Mouse (Mus musculus) midbrain, embryonic 10.5 days (tissue): ENCODE data around the gene Rbm10. TPM values are rescaled to one million over a fixed set of nuclear protein-coding genes. Genes with fewer than 3 reads are reported as not detected.
A peak's percentile ranks its signal among the peaks of the same experiment; 100 is the strongest.

Source experiments
- DNase-seq: peaks from one replicate; pipeline ENCODE4 v3.0.0-alpha.2; 2017; ENCODE audit warnings: low spot score
- H3K27ac ChIP-seq: fragments of 300-500 bp; sonication (generic); replicated peaks from 2 replicates; pipeline ENCODE4 v1.5.1; 2016; ENCODE audit warnings: mild to moderate bottlenecking
- H3K27me3 ChIP-seq: fragments of 300-500 bp; sonication (generic); 2 replicates; pipeline ENCODE4 v1.6.1; 2016; ENCODE audit warnings: low read depth, mild to moderate bottlenecking; ENCODE audit not compliant: poor library complexity, severe bottlenecking
- H3K36me3 ChIP-seq: fragments of 300-500 bp; sonication (generic); 2 replicates; pipeline ENCODE4 v1.6.1; 2016; ENCODE audit warnings: mild to moderate bottlenecking, moderate library complexity
- H3K4me1 ChIP-seq: fragments of 300-500 bp; sonication (generic); 2 replicates; pipeline ENCODE4 v1.6.1; 2016
- H3K4me3 ChIP-seq: fragments of 300-500 bp; sonication (generic); 2 replicates; pipeline ENCODE4 v1.5.1; 2016; ENCODE audit warnings: mild to moderate bottlenecking, moderate library complexity
- H3K9me3 ChIP-seq: fragments of 300-500 bp; sonication (generic); replicated peaks from 2 replicates; pipeline ENCODE4 v1.6.1; 2016; ENCODE audit warnings: mild to moderate bottlenecking
- WGBS: fragments of 180-500 bp; shearing (Covaris S2); methylation state at CpG from one replicate; pipeline ENCODE4 v1.1.7; 2016; 5-methylcytosine and 5-hydroxymethylcytosine counted together
- polyA plus RNA-seq: library from polyadenylated mRNA; unstranded; fragments of >200 nt; fragmentation: Nextera tagmentation; extraction: Ambion mirVana; gene quantifications from 2 replicates; pipeline ENCODE4 v1.2.1, GENCODE M21; 2016

Gene Rbm10
- polyA plus RNA-seq = 104 and 107 TPM in 2 replicates

DNA sequence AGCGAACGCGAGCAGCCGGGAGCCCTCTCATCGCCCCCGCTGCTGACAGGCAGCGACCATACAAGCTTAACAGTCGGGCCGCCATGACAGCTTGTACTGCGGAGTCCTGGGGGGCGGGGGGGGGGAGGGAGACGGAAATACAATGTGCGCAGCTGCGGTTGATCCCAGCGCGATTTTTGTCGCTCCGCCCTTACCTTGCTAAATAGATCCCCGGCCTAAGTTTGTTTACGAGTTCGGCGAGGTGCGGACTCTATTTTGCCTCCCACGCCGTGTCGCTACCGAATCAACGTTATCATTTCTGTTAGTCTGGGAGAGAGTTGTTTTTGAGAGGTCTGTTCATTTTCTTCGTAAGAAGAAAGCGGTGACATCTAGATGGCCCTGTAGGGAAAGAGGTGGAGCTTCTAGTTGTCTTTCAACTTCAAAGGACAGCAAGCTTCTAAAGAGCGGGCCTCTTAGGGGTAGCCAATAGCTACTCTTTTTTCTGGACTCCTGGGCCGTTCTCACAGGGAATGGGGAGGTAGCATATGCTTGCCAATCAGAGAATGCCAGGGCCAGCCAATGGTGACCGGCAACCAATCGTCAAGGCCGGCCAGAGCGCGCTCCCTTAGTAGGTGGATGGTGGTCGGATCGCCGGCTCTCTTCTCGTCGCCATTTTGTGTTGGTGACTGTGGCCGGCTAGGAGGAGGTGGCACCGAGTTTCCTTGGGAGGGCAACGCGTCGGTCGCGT, at the start of gene Rbm10, which contains the start of gene Ndufb11:
Rbm10 (plus strand) TSS at position 328 of the 727 bp plus-strand sequence.
Ndufb11 (minus strand) TSS at position 444 of the 727 bp plus-strand sequence.
- H3K27me3 ChIP-seq = no peaks in the 10 kb centered on the region
- H3K36me3 ChIP-seq = peaks cover 41% of the 10 kb centered on the region
- peak; percentile 81 for DNase-seq
- peak within 1 kb of the TSS; percentile 95 for H3K27ac ChIP-seq
- H3K9me3 ChIP-seq = 0 out of 2 replicates have a peak, but pooled peaks cover 3% of the 10 kb centered on the region
- peaks cover 17% of the 10 kb centered on the region for H3K4me1 ChIP-seq
- 15% methylated on average over 47 of the region's 49 CpGs for WGBS
- peak within 1 kb of the TSS; percentile 71 for H3K4me3 ChIP-seq

DNA sequence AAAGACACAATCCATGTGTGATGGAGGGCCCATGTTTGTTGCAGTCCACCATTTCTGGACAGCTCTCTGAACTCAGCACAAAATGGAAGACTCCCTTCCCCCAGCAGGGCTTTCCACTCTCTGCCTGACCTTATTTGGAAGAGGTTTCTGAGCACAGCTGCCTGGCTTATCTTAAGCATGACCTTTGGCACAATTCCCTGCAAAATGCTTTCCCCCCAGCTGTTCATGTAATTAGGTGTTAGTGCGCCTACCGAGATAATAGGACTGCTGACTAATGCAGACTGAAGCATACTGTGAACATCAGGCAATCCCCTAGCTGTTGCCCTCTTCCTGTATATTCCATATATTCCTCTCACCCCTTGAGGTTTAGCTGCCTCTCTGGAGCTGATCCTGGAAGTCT, 46.3 kb upstream of the Rbm10 start:
- WGBS = 61% methylated on average over 2 of the region's 2 CpGs
- no peaks in the 10 kb centered on the region for H3K27me3 ChIP-seq
- no peak for DNase-seq
- no peaks in the 10 kb centered on the region for H3K4me1 ChIP-seq
- H3K27ac ChIP-seq = no peak overlapping the region
- peaks cover 3% of the 10 kb centered on the region; the same call in 1 of the 2 replicates for H3K9me3 ChIP-seq
- H3K36me3 ChIP-seq = no peaks in the 10 kb centered on the region
- no peak overlapping the region for H3K4me3 ChIP-seq

DNA sequence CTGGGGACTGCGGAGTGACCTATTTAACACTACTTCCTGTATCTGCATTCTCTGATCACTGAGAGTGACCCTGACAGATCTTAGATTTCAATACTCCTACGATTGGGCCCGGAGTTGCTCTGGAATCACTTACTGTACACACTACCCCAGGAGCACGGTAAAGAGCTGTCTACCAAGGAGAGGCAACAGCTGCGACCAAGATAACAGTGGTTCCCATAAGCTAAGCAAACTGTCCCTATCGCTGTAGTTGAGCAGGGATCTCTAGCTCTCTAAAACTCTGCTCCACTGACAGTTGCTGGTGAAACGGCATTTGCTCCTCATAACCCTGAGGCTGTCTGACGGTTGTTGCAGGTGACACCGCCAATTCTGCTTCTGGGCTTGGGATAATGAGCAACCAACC, 44.6 kb upstream of the Rbm10 start:
- Histone ChIP-seq H3K27ac (no peak overlapping the region), H3K36me3 (no peaks in the 10 kb centered on the region), H3K9me3 (peaks cover 3% of the 10 kb centered on the region; the same call in 1 of the 2 replicates), H3K4me1 (no peaks in the 10 kb centered on the region), H3K27me3 (no peaks in the 10 kb centered on the region), H3K4me3 (no peak overlapping the region)
- DNase-seq = no peak
- 87% methylated on average over 9 of the region's 9 CpGs for WGBS

GRCm38 (mm10) chrX:20573927-20574326, 43.4 kb upstream of the Rbm10 start:
- 93% methylated on average over 4 of the region's 4 CpGs for WGBS
- Histone ChIP-seq H3K4me3 (no peak overlapping the region), H3K4me1 (no peaks in the 10 kb centered on the region), H3K36me3 (no peaks in the 10 kb centered on the region), H3K9me3 (no peaks in the 10 kb centered on the region; the same call in 1 of the 2 replicates), H3K27me3 (no peaks in the 10 kb centered on the region), H3K27ac (no peak overlapping the region)
- DNase-seq = no peak

- no peaks in the 10 kb centered on the region for H3K36me3 ChIP-seq
- WGBS = 32% methylated on average over 4 of the region's 4 CpGs
- no peak overlapping the region for H3K27ac ChIP-seq
- no peak for DNase-seq
- no peaks in the 10 kb centered on the region for H3K9me3 ChIP-seq
- H3K4me3 ChIP-seq = no peak overlapping the region
- no peaks in the 10 kb centered on the region for H3K27me3 ChIP-seq
- H3K4me1 ChIP-seq = no peaks in the 10 kb centered on the region
Measured at GRCm38 (mm10) chrX:20587968-20588367, 29.3 kb upstream of the Rbm10 start.

- no peak for DNase-seq
- H3K36me3 ChIP-seq = no peaks in the 10 kb centered on the region
- H3K27me3 ChIP-seq = no peaks in the 10 kb centered on the region
- no peak overlapping the region for H3K4me3 ChIP-seq
- H3K4me1 ChIP-seq = no peaks in the 10 kb centered on the region
- H3K27ac ChIP-seq = no peak overlapping the region
- WGBS = 86% methylated on average over 4 of the region's 4 CpGs
- H3K9me3 ChIP-seq = no peaks in the 10 kb centered on the region
Measured at GRCm38 (mm10) chrX:20608500-20608899, 8.8 kb upstream of the Rbm10 start.

DNA sequence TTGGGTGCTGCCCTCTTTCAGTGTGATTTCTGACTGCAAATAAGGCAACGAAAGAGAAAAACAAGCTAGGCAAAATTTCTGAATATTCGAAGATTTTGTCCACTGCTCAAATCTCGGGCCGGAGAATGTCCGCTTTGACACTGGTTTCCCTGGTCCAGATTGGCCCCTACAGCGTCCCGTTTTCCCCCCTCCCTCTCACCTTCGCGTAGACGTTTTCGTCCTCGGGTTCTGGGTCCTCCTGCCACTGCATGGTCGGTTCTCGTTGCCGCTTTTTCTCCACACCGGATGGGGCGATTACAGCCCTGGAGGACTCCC, 485 bp upstream of the Rbm10 start:
- Histone ChIP-seq H3K27me3 (no peaks in the 10 kb centered on the region), H3K27ac (peak overlapping the region; percentile 95), H3K9me3 (0 out of 2 replicates have a peak, but pooled peaks cover 3% of the 10 kb centered on the region), H3K4me3 (peak overlapping the region; percentile 71), H3K4me1 (peaks cover 17% of the 10 kb centered on the region), H3K36me3 (peaks cover 35% of the 10 kb centered on the region)
- no peak for DNase-seq
- 14% methylated on average over 17 of the region's 17 CpGs for WGBS

DNA sequence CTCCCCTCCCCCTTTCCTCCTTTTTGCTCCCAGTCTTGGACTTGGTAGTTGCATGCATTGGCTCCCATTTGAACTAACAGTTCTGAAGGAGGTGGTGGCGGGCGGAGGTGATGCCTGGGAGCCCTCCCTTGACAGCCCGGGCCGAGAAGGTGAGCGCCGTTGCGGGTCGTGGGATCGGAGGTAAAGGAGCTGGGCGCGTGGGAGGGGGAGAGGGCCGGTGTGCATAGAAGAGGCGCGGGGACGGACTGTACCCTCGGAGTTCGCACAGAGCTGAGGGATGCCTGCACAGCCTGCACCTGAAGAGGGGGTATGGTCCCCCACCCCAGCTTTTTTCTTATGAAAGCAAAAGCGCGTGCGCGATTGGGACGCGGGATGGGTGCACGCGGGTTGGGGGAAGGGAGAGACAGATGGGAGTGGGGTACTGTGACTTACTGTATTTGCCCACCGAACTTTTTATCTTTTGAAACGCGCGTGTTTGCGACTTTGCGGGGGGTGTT, 648 bp downstream of the Rbm10 start:
- DNase-seq = no peak
- WGBS = 20% methylated on average over 31 of the region's 31 CpGs
- H3K36me3 ChIP-seq = peaks cover 47% of the 10 kb centered on the region

DNA sequence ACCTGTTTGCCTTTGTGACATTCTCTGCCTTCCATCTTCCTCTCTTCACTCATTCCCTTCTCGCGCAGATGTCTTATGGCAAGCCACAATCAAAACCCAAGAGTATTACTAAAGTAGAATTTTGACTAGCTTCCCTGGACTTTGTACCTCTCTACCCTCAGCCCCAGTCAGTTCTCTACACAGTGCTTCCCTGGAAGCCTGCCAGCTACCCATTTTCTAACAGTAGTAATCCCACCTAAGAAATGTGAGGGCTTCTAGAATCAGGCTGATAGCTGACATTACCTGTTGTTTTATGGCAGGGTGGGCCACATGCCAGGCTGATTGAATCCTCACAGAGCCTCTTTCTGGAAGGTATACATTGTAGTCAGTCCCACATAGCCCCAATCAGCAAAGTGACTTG, 20.8 kb downstream of the Rbm10 start:
- no peak overlapping the region for H3K27ac ChIP-seq
- peaks cover 82% of the 10 kb centered on the region for H3K36me3 ChIP-seq
- 96% methylated on average over 2 of the region's 2 CpGs for WGBS

More for the DNA sequence above, 648 bp downstream of the Rbm10 start:
- Histone ChIP-seq H3K27me3 (no peaks in the 10 kb centered on the region), H3K9me3 (0 out of 2 replicates have a peak, but pooled peaks cover 3% of the 10 kb centered on the region), H3K4me1 (peaks cover 17% of the 10 kb centered on the region), H3K4me3 (peak overlapping the region; percentile 71), H3K27ac (peak overlapping the region; percentile 95)

DNA sequence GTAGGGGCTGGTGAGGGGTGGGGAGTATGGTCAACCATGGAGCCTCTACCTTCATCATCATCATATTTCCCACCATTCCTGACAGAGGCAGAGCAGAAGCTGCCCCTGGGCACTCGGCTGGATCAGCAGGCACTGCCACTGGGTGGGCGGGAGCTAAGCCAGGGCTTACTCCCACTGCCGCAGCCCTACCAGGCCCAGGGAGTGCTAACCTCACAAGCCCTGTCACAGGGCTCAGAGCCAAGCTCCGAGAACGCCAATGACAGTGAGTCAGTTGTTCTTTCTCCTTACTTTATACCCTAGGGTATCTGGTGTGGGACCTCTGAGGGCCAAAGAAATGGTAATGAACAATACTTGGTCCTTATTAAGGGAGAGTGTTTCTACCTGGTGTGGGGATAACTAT, 27.5 kb downstream of the Rbm10 start:
- 89% methylated on average over 5 of the region's 5 CpGs for WGBS
- no peaks in the 10 kb centered on the region; the same call in 1 of the 2 replicates for H3K9me3 ChIP-seq
- H3K4me1 ChIP-seq = no peaks in the 10 kb centered on the region
- no peaks in the 10 kb centered on the region for H3K27me3 ChIP-seq
- no peak overlapping the region for H3K4me3 ChIP-seq
- peaks cover 99% of the 10 kb centered on the region for H3K36me3 ChIP-seq
- H3K27ac ChIP-seq = no peak overlapping the region
- DNase-seq = no peak

More for the DNA sequence above, 20.8 kb downstream of the Rbm10 start:
- DNase-seq = no peak
- H3K4me1 ChIP-seq = no peaks in the 10 kb centered on the region
- no peak overlapping the region for H3K4me3 ChIP-seq
- H3K9me3 ChIP-seq = no peaks in the 10 kb centered on the region; the same call in 1 of the 2 replicates
- no peaks in the 10 kb centered on the region for H3K27me3 ChIP-seq

DNA sequence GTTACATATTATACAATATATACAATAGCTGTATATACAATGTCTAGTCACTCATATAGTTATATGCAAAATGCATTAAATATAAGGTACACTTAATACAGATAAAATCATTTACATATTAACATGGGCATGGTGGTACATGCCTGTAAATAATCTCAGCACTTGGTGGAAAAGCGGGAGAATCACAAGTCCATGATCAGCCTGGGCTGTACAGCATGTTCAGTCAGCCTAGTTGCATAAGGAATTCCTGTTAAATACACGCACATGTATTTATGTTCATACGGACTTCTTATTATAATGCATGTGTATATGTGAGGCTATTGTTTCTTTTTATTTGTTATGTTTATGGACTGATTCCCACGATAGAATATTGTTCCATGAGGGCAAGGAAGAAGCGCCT, 40.3 kb downstream of the Rbm10 start:
- Histone ChIP-seq H3K36me3 (no peaks in the 10 kb centered on the region), H3K4me3 (peak overlapping the region; percentile 60), H3K4me1 (peaks cover 6% of the 10 kb centered on the region), H3K27me3 (no peaks in the 10 kb centered on the region), H3K27ac (no peak overlapping the region), H3K9me3 (no peaks in the 10 kb centered on the region; the same call in 1 of the 2 replicates)
- WGBS = 30% methylated on average over 5 of the region's 5 CpGs
- DNase-seq = no peak

GRCm38 (mm10) chrX:20658026-20658652, 40.8 kb downstream of the Rbm10 start, which contains the start of gene Uba1:
Gene Uba1 (plus strand): TSS chrX:20658326.
- 12% methylated on average over 27 of the region's 27 CpGs for WGBS
- Histone ChIP-seq H3K36me3 (no peaks in the 10 kb centered on the region), H3K27ac (peak within 1 kb of the TSS; percentile 73), H3K9me3 (no peaks in the 10 kb centered on the region; the same call in 1 of the 2 replicates), H3K27me3 (no peaks in the 10 kb centered on the region), H3K4me3 (peak within 1 kb of the TSS; percentile 60), H3K4me1 (peaks cover 6% of the 10 kb centered on the region)
- peak; percentile 84 for DNase-seq
